Mouse (Mus musculus) lung, postnatal 36 days (tissue): ENCODE data around the gene Rnf130.

Experiments
- DNase-seq: peaks from one replicate; pipeline ENCODE4 v3.0.0; 2022; ENCODE audit warnings: mixed read lengths

Rnf130 gene

DNA sequence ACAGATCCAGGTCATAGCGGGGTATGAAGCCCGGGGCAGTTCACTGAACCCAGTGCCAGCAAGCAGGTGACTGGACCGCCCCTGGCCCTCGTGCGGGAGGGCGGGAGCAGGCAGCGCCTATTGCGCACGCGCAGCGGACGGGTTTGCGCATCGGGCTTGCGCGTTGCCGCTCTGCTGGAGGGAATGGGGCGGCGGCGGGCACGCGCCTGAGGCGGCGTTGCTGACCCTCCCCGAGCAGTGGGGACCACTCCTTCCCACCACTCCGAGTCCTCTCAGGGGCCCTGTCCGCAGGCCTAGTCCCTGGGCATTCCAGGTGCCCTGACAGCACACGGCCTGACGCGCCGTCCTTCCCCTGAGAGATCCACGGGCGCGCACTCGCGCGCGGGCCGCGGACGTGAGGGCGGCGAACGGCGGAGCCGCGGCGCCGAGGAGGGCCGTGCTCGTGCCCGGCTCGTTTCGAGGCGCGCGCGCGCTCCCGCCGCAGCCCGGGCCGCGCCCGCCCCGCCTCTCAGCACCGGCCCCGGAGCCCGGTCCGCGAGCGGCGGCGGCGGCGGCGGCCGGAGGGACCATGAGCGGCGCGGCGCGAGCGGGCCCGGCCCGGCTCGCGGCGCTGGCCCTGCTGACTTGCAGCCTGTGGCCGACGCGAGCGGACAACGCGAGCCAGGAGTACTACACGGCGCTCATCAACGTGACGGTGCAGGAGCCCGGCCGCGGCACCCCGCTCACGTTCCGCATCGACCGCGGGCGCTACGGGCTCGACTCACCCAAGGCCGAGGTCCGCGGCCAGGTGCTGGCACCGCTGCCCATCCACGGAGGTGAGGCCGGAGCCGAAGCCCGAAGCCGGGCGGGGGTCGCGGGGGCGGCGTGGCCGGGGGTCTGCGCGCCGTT is at the start of gene Rnf130:
Gene Rnf130, plus strand, starts transcription at position 514 of the 888 bp plus-strand sequence.
- DNase-seq: peak; percentile 95

DNA sequence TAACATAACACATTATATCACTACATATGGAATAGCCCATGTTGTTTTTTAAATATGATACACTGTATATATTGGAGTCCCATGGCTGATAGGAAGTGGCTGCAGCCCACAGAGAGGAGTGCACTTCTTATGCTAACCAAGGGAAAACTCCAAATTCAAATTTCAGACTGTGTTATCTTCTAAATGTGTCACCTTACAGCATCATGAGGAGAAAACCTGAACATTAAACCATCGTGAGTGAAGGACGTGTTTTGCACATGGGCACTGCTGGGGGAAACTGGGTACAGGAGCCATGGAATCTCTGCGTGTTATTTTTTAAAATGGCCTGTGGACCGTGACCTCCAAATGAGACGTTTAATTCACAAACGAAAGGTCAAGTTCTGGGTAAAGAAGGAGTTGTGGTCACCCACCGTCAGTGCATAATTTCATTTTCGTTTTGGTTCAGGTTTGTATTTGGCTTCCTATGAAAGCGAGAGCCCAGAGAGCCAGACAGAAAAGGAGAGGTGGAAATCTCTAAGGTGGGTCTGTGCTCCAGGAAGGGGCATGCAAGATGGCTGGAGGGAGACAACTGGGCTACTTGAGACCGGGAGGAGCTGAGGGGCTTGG is 47.1 kb upstream of the Rnf130 start:
- no peak for DNase-seq

DNA sequence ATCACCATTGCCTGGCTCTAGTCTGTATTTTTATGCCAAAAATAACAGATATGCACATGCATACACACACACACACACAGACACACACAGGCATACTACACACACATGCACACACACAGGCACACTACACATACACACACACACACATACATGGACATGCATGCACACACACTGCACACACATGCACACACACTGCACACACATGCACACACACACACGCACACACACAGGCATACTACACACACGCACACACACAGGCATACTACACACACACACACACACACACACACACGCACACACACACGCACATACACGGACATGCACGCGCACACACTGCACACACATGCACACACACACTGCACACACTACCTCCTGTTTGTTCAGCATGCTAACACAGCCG is 46.2 kb upstream of the Rnf130 start:
- DNase-seq: no peak

DNA sequence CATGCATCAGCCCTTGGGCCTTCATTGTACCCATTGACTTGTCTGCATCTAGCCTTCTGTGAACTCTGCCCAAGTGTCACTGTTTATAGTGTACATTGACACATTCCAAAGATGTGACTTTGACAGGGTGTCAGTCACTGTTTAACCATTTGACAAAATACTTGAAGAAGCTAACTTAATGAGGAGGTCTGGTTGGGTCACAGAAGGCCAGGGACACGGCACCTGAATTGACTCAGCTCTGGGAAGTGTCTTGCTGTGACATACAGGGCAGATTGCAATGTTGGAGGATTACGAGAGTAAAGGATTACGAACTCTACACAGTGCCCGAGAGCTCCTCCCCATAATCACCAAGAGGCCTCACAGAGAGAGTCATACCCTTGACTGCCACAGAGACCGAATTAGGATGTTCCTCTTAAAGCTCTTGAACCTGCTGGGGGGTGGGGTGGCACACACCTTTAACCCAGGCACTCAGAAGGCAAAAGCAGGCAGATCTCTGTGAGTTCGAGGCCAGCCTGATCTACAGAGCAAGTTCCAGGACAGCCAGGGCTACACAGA is 44.4 kb upstream of the Rnf130 start:
- no peak for DNase-seq

DNA sequence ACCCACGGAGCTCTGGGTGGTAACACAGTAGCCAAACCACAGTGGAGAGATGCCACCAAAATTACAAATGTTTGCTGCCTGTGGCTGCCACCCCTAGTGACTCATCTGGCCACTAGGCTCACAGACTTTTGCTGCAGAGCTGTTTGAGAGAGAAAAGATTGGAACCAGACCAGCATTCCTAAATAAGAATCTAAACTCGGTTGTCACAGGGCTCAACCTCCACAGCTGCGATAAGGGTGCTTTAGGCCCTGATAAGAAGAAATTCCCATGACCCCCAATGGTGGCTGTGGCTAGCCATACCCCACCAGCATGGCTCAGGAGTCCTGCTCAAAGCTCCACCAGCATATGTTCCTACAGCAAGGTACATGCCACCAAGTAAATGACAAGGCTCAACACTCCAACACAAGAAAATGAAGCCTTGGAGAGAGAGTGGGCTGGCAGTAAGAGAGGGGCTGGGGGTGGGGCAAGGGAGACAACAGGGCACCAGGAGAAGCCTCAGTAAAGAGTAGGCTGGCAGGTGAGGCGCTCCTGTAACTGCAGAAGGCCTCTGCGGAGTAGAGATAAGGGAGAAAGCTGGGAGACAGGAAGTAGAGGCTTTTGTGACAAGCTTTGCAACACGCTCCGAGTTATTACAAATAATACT is 43.7 kb upstream of the Rnf130 start:
- no peak for DNase-seq

DNA sequence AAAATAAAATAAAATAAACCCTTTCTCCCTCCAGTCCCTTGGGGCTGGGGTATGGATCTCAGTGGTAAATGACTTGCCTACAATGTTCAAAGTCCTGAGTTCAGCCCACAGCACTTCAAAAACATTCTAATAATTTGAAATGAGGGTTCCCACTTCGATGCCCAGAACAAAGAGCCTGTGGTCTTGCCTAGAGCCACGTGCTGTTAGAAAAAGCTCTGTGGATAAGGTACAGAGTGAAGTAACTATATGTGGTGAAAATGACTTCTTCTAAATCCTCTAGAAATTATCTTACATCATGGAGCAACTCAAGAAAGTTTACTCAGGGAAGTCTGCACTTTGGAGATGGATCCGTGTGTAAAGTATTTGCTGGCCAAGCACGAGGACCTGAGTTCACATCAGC is 43.1 kb upstream of the Rnf130 start:
- DNase-seq: no peak

DNA sequence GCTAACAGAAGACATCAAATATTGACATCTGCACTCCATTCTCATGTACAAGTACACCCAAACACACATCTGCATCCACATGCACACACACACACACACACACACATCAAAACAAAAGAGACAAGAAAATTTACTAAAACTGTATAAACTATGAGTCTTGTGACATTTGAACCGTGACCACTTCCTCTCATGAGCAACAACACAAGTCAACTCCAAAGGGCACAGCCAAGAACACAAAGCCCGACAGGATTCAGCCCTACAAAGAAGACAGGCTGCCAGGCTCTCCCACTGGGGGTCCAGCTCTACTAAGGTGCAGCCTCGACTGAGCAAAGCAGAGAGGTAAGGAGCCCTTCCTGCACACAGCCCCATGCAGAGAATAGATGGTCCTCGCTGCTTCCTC is 42.3 kb upstream of the Rnf130 start:
- DNase-seq: no peak

DNA sequence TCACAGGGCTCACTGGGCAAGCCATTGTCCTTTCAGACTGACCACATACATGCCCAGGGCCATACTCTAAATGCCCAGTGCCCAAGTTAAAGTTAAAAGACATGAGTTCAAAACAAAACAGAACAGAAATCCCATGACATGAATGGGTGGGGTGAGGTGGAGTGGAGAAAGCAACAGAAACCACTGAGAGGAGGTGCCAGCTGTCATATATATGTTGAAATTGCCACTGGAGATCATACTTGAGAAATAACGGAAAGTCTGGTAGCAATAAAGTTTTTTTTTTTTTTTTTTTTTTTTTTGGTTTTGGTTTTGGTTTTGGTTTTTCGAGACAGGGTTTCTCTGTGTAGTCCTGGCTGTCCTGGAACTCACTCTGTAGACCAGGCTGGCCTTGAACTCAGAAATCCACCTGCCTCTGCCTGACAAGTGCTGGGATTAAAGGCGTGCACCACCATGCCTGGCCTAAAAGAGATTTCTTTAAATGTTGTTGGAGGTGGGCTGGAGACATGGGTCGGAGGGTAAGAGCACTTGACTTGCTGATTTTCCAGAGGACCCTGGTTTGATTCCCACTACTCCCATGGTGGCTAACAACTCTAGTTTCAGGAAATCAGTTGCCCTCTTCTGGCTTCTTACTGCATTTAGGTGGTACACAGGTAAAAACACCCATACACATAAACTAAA is 41.1 kb upstream of the Rnf130 start:
- peak; percentile 26 for DNase-seq

DNA sequence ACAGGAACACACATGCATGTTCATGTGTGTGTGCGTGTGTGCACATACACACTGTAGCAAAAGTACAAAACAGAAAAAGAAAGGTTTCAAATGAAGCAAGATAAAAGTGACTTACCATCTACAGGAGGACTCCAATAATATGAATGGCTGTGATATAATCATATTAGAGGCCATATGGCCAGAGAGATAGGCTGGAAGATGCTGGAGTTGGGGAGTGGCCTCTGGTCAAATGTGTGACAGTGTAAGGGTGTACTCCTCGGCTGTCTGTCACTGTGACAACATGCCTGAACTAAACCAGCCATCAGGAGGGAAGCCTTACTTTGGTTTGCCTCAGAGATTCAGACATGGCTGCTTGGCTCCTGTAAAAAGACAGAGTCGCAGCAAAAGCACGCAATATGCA is 40.1 kb upstream of the Rnf130 start:
- DNase-seq: no peak

DNA sequence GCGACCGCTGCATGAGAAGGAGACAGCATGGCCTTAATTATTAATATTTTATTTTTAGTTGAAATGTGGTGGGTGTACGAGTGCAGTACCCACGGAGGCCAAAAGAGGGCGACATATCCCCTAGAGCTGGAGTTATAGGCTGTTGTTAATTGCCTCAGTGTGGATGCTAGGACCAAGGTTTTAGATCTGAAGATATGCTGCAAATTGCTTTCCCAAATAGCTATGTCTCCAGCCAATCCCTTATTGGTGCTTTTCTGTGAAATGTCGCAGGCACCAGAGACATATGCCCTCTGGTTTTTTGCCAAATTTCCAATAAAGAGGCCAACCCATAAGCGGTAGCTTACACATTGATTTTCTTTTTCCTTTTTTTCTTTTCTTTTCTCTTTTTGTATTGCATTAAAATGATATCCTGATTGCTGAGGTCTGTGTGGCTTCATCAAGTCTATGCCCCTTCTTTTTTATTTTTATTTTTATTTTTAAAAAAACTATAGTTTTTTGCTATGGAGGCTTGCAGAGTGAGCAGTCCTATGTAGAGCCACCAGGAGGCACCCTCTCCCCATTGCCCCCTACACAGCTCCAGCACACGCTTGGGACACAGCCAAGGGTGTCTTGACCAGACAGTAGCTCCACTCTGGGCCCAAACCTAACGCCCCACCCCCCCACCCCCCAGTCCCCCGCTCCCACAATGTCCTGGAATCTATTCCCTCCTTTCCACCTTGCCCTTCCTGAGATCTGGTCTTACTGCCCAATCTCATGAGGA is 38.7 kb upstream of the Rnf130 start:
- DNase-seq: peak; percentile 69

DNA sequence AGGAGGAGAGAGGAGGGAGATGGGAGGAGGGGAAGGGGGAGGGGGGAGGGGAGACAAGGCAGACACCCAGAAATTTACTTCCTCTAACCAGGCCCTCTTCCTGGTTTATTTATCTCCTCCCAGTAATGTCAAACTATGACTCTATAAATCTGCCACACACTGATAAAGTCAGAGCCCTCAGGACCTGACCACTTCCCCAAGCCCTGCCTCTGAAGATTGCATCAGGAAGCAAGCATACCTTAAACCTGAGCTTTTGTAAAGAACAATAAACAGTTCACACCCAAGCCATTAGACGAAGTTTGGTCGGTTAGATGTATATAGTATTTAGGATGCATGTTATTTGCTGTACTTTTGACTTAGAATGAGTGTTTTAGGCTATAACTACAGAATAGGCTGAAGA is 30.6 kb upstream of the Rnf130 start:
- DNase-seq: no peak

DNA sequence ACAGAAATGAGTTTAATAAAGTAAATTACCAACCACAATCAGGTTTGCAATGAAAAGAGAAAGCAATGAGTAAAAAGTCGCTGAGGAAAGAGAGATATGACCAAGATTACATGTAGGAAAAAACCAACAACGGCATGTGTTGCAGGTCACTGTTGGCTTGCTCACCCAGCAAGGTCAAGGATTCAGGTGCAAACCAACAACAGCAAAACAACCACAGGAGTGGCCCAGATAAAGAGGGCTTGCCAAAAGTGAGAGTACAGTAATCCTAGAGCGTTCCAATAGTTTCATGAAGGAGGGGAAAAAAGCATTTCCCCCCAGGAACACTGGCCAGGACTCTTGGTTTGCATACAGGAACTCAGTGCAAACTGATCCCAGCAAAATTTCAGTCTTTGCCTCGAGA is 28.7 kb upstream of the Rnf130 start:
- no peak for DNase-seq

DNA sequence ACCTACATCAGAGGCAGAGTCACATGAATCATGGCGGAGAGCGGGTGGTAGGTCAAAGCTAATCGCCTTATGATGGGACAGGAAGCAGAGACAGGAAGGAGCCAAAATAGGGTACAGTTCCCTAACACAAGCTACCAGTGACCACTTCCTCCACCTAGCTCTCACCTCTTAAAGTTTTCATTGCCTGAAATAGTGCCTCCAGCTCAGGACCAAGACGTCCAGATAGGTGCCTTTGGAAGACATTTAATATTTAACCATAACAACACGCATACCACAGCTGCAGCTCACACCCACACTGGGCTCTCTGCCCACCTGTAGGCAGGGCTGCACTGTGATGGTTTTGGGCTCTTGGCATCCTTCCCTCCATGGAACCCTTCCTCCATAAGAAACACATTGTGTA is 27.8 kb upstream of the Rnf130 start:
- peak; percentile 17 for DNase-seq

DNA sequence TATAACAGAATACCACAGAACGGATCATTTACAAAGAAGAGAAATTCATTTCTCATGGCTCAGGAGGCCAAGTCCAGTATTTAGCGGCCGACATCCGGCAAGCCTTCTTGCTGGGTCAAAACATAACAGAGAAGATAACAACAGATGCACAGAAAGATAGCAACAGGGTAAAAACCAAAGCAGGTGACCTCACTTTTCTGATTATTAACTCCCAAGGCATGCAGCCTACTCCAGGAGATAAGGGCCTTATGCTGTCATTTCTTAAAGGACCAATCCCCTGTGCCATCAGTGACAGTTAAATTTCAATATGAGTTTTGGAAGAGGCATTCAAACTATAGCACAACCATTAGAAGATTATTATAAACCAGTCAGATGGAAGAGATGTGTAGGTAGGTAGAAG is 22.3 kb upstream of the Rnf130 start:
- DNase-seq: no peak

DNA sequence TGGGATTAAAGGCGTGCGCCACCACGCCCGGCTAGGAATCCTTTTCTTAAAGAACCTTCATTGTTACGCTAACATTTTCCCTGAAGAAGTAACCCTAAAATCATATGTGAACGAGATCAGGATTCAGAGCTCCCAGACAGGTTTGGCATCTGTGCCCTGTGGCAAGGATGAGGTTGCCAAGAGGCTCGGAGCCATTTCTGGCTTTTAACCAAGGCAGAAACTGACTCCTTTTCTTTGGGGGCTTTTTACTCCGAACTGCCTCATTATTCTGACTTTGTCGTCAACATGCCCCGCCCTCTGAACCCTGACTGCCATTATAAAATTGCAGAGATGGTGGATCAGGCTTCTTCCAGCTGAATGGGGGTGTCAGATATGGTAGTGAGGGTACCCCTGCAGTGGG is 17.4 kb upstream of the Rnf130 start:
- no peak for DNase-seq

DNA sequence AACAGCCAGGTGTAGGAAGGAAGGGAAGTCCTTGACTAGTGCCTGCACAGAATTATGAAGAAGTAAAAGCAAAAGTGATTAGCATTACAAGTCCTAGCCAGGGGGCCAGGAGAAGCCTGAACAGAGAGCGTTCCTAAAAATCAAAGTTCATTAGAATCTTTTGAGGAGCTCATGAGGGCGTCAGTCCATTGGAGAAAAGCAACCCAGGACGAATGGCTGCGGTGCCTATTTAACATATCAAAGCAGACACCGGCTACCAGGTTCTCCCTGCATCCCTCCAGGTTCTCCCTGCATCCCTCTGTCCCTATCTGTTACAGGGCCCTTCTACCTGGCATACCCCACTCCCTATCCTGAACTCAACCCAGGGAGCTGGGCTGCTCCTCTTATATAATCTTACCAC is 16.9 kb upstream of the Rnf130 start:
- no peak for DNase-seq

DNA sequence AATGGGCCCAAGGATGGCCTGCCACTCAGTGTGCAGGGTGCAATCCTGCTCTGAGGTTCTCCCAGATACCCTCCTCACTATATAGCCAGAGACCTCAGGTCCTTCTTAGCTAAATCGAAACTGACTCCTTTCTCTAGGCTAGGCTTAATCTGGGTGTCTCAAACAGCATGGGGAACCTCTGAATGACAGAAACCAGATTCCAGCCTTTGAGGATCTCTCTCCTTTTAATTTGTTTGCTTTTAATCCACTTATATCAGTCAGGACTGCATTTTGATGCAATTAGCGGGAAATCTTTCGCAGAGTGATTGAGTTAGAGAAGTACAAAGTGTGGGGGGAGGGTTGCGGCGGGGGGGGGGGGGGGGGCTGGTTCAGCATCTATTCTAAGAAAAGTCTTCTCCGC is 12.1 kb upstream of the Rnf130 start:
- DNase-seq: no peak

DNA sequence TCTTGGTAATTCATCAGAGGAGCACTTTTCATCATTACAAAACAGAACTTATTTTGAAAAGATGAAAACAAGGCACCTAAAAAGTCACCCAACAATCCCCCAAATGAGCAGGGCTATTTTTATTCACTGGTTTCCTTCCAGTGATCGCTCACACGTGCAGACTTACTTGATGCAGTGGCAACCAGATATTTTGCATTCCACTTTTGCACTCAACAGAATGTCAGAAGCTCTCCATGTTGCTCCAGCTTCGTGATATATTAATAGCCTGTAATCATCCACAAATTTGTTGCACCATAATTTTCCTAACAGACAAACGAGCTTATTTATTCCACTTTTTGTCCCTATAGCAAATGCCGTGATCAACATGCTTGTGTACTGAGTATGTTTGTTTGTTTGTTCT is 8.6 kb upstream of the Rnf130 start:
- no peak for DNase-seq

DNA sequence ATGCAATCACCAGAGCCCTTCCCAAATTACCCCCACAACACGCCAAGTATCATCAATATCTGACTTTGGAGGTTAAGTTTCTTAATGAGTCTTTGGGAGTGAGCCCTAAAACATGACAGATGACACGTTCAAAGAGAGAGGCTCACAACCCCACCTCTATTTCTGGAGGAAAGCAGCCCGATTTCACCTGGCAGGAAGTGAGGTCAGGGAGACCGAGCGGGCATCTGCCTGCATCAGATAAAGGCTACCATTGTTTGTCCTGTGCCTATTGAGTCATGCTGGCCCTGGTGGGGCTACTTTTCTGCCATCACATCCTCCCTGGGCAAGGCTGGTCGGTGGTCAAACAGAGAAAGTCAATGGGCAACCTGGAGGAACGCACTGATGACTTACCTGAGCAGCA is 7.6 kb upstream of the Rnf130 start:
- no peak for DNase-seq

DNA sequence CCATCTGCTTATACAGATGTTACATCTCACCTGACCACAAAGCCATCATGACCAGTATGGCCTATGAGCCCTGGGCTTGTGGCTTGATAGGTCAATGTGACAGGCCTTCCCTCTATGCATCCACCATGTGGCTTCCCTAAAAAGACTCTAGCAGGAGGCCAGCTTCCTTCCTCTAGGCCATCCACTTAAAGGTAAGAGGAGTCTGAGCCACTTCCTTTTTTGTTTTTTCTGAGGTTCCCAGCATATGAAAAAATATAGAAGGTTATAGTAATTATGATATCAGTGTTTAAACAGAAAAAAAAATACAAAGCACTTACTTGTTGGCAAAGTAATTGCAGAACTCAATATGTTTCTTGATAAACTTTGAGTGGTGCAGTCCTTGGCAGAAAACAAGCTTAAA is 6.3 kb upstream of the Rnf130 start:
- no peak for DNase-seq

DNA sequence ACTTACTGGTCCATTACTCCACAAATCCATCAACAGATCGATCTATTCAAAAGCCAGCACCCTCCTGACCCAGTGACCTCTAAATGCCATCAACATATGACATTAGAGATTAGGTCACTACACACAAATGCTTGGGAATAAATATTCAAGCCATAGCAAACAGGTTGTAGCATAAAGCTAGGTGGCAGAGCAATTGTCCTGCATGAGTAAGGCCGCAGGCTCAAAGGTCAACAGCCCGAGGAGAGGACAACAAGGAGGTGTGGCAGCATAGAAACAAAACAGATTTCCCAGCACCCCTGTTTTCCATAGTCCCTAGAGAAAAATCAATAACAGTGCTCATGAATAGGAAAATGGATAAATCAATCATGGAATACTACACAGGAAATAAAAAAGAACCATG is 3.1 kb upstream of the Rnf130 start:
- no peak for DNase-seq

DNA sequence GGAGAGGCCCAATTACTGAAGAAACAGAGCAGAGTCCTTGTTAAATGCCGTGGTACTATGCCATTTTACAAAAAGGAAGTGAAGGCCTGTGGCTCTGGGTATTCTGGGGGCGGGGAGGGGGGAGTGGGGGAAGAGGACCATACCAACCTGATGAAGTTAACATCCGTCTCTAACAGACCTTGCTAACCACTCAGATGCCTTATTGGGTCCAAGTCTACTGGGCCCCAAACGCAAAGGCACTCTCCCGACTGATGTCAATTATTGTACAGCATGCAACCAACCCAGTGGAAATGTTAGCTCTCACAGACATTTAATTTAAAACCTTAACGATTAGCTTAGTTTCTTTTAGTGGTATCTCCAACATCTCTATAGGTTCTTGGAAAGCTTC is 707 bp upstream of the Rnf130 start:
- DNase-seq: no peak
